Mouse (Mus musculus): Measurements from ENCODE around the gene Polr2h.

- TF ChIP-seq CEBPB (IDR thresholded peaks at IDR 0.05; ENCODE audit: low read depth) (no peak), USF1 (IDR thresholded peaks at IDR 0.05; ENCODE audit: low read depth) (no peak), CTCF (IDR thresholded peaks at IDR 0.05; ENCODE audit: control insufficient read depth, insufficient read depth, insufficient read length) (no peak), MAX (IDR thresholded peaks at IDR 0.05) (no peak), MYOG (IDR thresholded peaks at IDR 0.05; ENCODE audit: control insufficient read depth, extremely low read depth, insufficient read length) (no peak), MYOD1 (IDR thresholded peaks at IDR 0.05; ENCODE audit: control insufficient read depth, insufficient read length, low read depth) (no peak), FOSL1 (IDR thresholded peaks at IDR 0.05; ENCODE audit: insufficient read depth, low read length, poor library complexity, severe bottlenecking) (no peak)
These were observed 9.1 kb upstream of the Polr2h start for GRCm38 (mm10) chr16:20708220-20708938.

All from C2C12 (cell line).